Mouse (Mus musculus) heart, postnatal 0 days (tissue): Measurements from ENCODE around the gene Ldhc. TPM values are rescaled to one million over a fixed set of nuclear protein-coding genes. Genes with fewer than 3 reads are reported as not detected.
"Not testable (repeated sequence)": the region's sequence is repeated elsewhere in the genome, so short reads cannot be mapped to it uniquely, and the experiment has no call there.

ENCODE experiments used
- ATAC-seq: fragments of 200-750 bp; cut with Nextera tagmentation; 2 replicates; pipeline ENCODE4 v1.8.0; 2017; ENCODE audit warnings: low read depth, moderate number of reproducible peaks, moderate library complexity; ENCODE audit not compliant: insufficient read depth
- DNase-seq: peaks from one replicate; pipeline ENCODE4 v3.0.0-alpha.2; 2016; ENCODE audit warnings: low spot score
- H3K27ac ChIP-seq: fragments of 300-500 bp; sonication (generic); 2 replicates; pipeline ENCODE4 v1.5.1; 2014; ENCODE audit warnings: low read depth, mild to moderate bottlenecking
- H3K27me3 ChIP-seq: fragments of 300-500 bp; sonication (generic); 2 replicates; pipeline ENCODE4 v1.6.1; 2014; ENCODE audit warnings: low read length, mixed read lengths; ENCODE audit not compliant: control insufficient read depth, insufficient read depth
- H3K36me3 ChIP-seq: fragments of 300-500 bp; sonication (generic); replicated peaks from 2 replicates; pipeline ENCODE4 v1.6.1; 2014; ENCODE audit warnings: low read length, mixed read lengths; ENCODE audit not compliant: control insufficient read depth, insufficient read depth
- H3K4me1 ChIP-seq: fragments of 300-500 bp; sonication (generic); 2 replicates; pipeline ENCODE4 v1.6.1; 2014; ENCODE audit warnings: antibody characterized with exemption; ENCODE audit not compliant: control insufficient read depth, insufficient read depth
- H3K4me2 ChIP-seq: fragments of 300-500 bp; sonication (generic); 2 replicates; pipeline ENCODE4 v1.6.1; 2014; ENCODE audit warnings: low read depth, mild to moderate bottlenecking, low read length, moderate library complexity
- H3K4me3 ChIP-seq: fragments of 300-500 bp; sonication (generic); 2 replicates; pipeline ENCODE4 v1.5.1; 2014; ENCODE audit warnings: low read depth, low read length
- H3K9ac ChIP-seq: fragments of 300-500 bp; sonication (generic); replicated peaks from 2 replicates; pipeline ENCODE4 v1.6.1; 2014; ENCODE audit warnings: low read depth, low read length, mixed read lengths
- H3K9me3 ChIP-seq: fragments of 300-500 bp; sonication (generic); replicated peaks from 2 replicates; pipeline ENCODE4 v1.6.1; 2016; ENCODE audit warnings: low read length; ENCODE audit not compliant: control insufficient read depth
- CTCF ChIP-seq: IDR thresholded peaks from 2 replicates; pipeline ENCODE4 v1.5.1; 2016; ENCODE audit warnings: antibody characterized with exemption, control low read depth, low read depth
- EP300 ChIP-seq: IDR thresholded peaks from 2 replicates; pipeline ENCODE4 v1.6.1; 2016; ENCODE audit warnings: antibody characterized with exemption, low read depth
- WGBS: fragments of 180-500 bp; shearing (Covaris S2); extraction: QIAGEN DNeasy Blood & Tissue Kit; methylation state at CpG from one replicate; pipeline ENCODE4 v1.1.7; 2014; 5-methylcytosine and 5-hydroxymethylcytosine counted together
- polyA plus RNA-seq: library from polyadenylated mRNA; unstranded; fragments of >200 nt; fragmentation: Nextera tagmentation; extraction: Ambion mirVana; gene quantifications from 2 replicates; pipeline ENCODE4 v1.2.1, GENCODE M21; 2015
- total RNA-seq: library from RNA; depleted of rRNA; stranded (reverse); fragments of >200 nt; gene quantifications from 2 replicates; pipeline ENCODE4 v1.2.3, GENCODE M21; 2014; ENCODE audit warnings: low replicate concordance

Ldhc gene
- total and polyA plus RNA-seq, 2 experiments from 2014 or later, result not detected

DNA sequence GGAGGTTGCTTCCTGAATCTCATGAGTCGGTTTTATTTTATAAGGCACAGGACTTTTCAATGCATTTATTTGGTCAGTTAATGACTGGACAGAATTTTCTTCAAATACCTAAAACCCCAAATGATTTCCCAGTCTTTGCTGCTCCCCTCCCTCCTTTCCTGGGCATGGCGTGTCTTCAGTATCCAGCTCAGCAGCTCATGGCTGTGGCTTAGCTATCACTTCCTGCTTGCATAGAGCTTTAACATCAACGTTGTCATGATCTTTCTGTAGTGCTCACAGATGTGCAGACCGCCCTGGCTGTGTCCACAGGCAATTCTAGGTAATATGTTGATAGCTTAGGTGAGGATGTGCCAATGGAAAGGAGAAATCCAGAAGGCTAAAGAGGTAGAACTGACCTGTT is 11.0 kb downstream of the Ldhc start:
- Histone ChIP-seq H3K9me3 (no peaks in the 10 kb centered on the region), H3K4me2 (no peak overlapping the region), H3K9ac (no peak overlapping the region), H3K4me3 (no peak overlapping the region), H3K27me3 (no peaks in the 10 kb centered on the region), H3K27ac (no peak overlapping the region), H3K4me1 (no peaks in the 10 kb centered on the region), H3K36me3 (no peaks in the 10 kb centered on the region)
- 45% methylated on average over 4 of the region's 4 CpGs for WGBS
- no peak for DNase-seq
- TF ChIP-seq CTCF (no peak), EP300 (no peak)
- ATAC-seq, result no peak

DNA sequence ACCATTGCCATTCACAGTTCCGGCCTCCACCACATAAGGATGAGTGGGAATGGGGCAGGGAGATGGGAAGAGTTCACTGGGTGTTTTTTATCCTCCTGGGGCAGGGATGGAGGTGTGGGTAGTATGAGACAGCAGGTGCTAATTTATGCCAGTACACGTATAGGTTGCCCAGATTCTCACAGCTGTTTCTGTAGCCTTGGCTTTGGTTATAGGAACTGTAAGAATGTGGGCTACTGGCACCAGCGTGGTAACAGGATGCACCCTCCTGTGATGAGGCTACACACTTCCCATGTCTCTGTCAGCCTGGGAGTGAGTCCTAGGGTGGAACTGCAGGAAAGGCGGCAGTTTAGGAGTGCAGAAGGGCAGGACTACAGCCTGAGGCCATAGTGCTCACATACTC is 15.8 kb downstream of the Ldhc start:
- no peaks in the 10 kb centered on the region for H3K4me1 ChIP-seq
- no peak overlapping the region for H3K27ac ChIP-seq
- no peak overlapping the region for H3K4me3 ChIP-seq
- no peak overlapping the region for H3K9ac ChIP-seq
- H3K36me3 ChIP-seq, result no peaks in the 10 kb centered on the region
- no peaks in the 10 kb centered on the region for H3K27me3 ChIP-seq
- WGBS, result 61% methylated on average over 4 of the region's 4 CpGs
- ATAC-seq (no peak), DNase-seq (no peak)
- H3K9me3 ChIP-seq, result no peaks in the 10 kb centered on the region
- TF ChIP-seq CTCF (no peak), EP300 (no peak)
- H3K4me2 ChIP-seq, result no peak overlapping the region

DNA sequence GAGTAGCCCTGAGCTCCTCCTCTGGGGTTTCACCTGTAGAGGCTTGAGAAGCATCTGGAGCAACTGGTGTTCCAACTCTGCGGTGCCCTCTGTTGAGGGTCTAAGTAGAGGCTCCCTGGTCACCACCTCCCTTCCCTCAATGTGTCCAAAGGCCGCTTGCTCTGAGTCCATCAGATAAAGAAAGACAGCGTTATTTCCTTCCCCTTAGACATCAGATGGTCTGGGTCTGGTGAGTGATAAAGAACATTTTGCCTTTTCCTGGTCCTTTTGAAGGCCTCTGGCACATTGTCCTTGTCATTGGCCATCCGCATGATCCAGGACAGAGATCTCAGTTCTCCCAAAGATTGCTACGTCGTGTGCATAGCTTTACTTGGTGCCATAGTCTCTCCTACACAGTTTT is 16.3 kb downstream of the Ldhc start:
- TF ChIP-seq EP300 (no peak), CTCF (no peak)
- ATAC-seq, result no peak
- no peaks in the 10 kb centered on the region for H3K36me3 ChIP-seq

DNA sequence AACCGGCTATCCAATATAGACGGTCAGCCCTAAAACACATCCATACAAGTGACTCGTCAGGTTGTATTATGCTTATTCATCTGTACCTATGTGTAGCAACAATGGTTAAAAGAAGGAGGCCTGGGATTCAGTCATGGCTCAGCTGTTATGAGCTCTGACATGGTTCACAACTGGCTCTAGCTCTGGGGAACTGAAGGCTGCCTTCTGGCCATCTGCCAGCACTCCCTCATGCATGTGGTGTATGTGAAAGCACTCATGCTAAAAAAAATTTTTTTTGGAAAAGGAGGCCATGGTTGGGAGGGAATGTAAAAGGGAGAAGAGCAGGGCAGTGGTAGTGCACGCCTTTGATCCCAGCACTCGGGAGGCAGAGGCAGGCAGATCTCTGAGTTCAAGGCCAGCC is 18.8 kb downstream of the Ldhc start:
- H3K36me3 ChIP-seq, result 0 out of 2 replicates have a peak, but pooled peaks cover 2% of the 10 kb centered on the region
- no peaks in the 10 kb centered on the region for H3K27me3 ChIP-seq
- no peak overlapping the region for H3K4me2 ChIP-seq
- TF ChIP-seq EP300, result no peak
- TF ChIP-seq CTCF, result no peak
- 89% methylated on average over 5 of the region's 5 CpGs for WGBS
- no peaks in the 10 kb centered on the region for H3K4me1 ChIP-seq
- no peak overlapping the region for H3K4me3 ChIP-seq
- no peak overlapping the region for H3K27ac ChIP-seq
- no peak for DNase-seq
- H3K9ac ChIP-seq, result no peak overlapping the region
- ATAC-seq, result no peak
- no peaks in the 10 kb centered on the region for H3K9me3 ChIP-seq

More for the DNA sequence above, 16.3 kb downstream of the Ldhc start:
- H3K4me1 ChIP-seq, result no peaks in the 10 kb centered on the region
- no peak overlapping the region for H3K27ac ChIP-seq
- H3K27me3 ChIP-seq, result no peaks in the 10 kb centered on the region
- H3K9ac ChIP-seq, result no peak overlapping the region
- H3K9me3 ChIP-seq, result no peaks in the 10 kb centered on the region
- DNase-seq, result no peak
- no peak overlapping the region for H3K4me3 ChIP-seq
- 63% methylated on average over 6 of the region's 6 CpGs for WGBS
- no peak overlapping the region for H3K4me2 ChIP-seq

DNA sequence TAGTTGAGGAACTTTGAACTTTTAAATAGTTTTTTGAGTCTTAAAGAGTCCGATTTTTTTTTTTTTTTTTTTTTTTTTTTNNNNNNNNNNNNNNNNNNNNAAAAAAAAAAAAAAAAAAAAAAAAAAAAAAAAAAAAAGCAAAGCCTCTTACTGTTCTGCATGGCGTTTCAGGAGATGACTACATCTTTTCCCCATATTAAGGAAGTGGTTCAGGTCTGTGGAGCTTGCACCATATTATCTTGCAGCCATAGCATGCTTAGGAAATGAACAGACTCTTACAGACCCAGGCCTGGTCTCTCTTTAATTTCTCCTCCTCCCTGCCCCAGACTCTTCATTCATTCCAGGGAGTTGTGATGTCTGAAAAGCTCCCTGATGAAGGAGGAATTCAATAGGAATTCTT is 20.0 kb downstream of the Ldhc start:
- H3K4me2 ChIP-seq, result no peak overlapping the region

DNA sequence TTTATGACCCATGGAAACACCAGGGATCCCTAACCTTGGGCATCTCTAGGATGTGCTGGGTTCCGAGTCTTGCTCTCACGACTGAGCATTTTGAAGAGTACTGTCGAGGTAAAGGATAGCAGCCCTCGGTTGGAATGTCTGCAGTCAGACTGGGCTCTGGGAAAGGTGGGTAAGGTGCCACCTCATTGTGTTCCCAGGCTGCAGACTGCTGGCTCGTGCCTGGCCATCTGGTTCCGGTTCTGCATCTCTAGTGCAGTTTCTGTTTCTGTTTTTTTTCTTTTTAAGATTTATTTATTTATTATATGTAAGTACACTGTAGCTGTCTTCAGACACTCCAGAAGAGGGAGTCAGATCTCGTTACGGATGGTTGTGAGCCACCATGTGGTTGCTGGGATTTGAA is 20.9 kb downstream of the Ldhc start:
- H3K4me1 ChIP-seq, H3K4me2 ChIP-seq, ATAC-seq, H3K27ac ChIP-seq, H3K9ac ChIP-seq, H3K9me3 ChIP-seq, H3K27me3 ChIP-seq, DNase-seq, H3K4me3 ChIP-seq: not testable (repeated sequence)
- peaks cover 18% of the 10 kb centered on the region; the same call in 1 of the 2 replicates for H3K36me3 ChIP-seq
- WGBS, result 80% methylated on average over 6 of the region's 8 CpGs

More for the DNA sequence above, 20.0 kb downstream of the Ldhc start:
- Histone ChIP-seq H3K27me3 (no peaks in the 10 kb centered on the region), H3K4me1 (no peaks in the 10 kb centered on the region), H3K27ac (no peak overlapping the region), H3K9ac (no peak overlapping the region), H3K9me3 (no peaks in the 10 kb centered on the region), H3K4me3 (no peak overlapping the region), H3K36me3 (0 out of 2 replicates have a peak, but pooled peaks cover 8% of the 10 kb centered on the region)
- no peak for DNase-seq
- WGBS, result 77% methylated on average over 2 of the region's 2 CpGs
- no peak for ATAC-seq
- TF ChIP-seq CTCF, result no peak
- no peak for TF ChIP-seq EP300
